Mouse (Mus musculus) midbrain, embryonic 11.5 days (tissue): ENCODE measurements around the gene Smad6. TPM values are rescaled to one million over a fixed set of nuclear protein-coding genes. Genes with fewer than 3 reads are reported as not detected.

Source experiments
- ATAC-seq: fragments of 200-750 bp; cut with Nextera tagmentation; 2 replicates; pipeline ENCODE4 v1.8.0; 2017; ENCODE audit warnings: moderate TSS enrichment, moderate library complexity; ENCODE audit not compliant: low FRiP score
- DNase-seq: peaks from one replicate; pipeline ENCODE4 v3.0.0; 2015; ENCODE audit warnings: low spot score; ENCODE audit errors: missing footprints
- H3K27ac ChIP-seq: fragments of 300-500 bp; sonication (generic); 2 replicates; pipeline ENCODE4 v1.5.1; 2014; ENCODE audit warnings: low read depth, low read length
- H3K27me3 ChIP-seq: fragments of 300-500 bp; sonication (generic); 2 replicates; pipeline ENCODE4 v1.6.1; 2014; ENCODE audit warnings: mild to moderate bottlenecking, low read length, moderate library complexity, mixed read lengths; ENCODE audit not compliant: control insufficient read depth, insufficient read depth
- H3K36me3 ChIP-seq: fragments of 300-500 bp; sonication (generic); 2 replicates; pipeline ENCODE4 v1.6.1; 2014; ENCODE audit warnings: mild to moderate bottlenecking, low read length, moderate library complexity, mixed read lengths; ENCODE audit not compliant: control insufficient read depth, insufficient read depth
- H3K4me1 ChIP-seq: fragments of 300-500 bp; sonication (generic); 2 replicates; pipeline ENCODE4 v1.6.1; 2014; ENCODE audit warnings: low read length; ENCODE audit not compliant: control insufficient read depth, insufficient read depth
- H3K4me2 ChIP-seq: fragments of 300-500 bp; sonication (generic); 2 replicates; pipeline ENCODE4 v1.6.1; 2014; ENCODE audit warnings: mild to moderate bottlenecking, moderate library complexity
- H3K4me3 ChIP-seq: fragments of 300-500 bp; sonication (generic); 2 replicates; pipeline ENCODE4 v1.5.1; 2014; ENCODE audit warnings: low read depth, low read length
- H3K9ac ChIP-seq: fragments of 300-500 bp; sonication (generic); 2 replicates; pipeline ENCODE4 v1.6.1; 2014; ENCODE audit warnings: low read length
- H3K9me3 ChIP-seq: fragments of 300-500 bp; sonication (generic); 2 replicates; pipeline ENCODE4 v1.6.1; 2016; ENCODE audit warnings: low read length; ENCODE audit not compliant: control insufficient read depth
- WGBS: fragments of 180-500 bp; shearing (Covaris S2); extraction: QIAGEN DNeasy Blood & Tissue Kit; methylation state at CpG from one replicate; pipeline ENCODE4 v1.1.7; 2014; 5-methylcytosine and 5-hydroxymethylcytosine counted together
- polyA plus RNA-seq: library from polyadenylated mRNA; unstranded; fragments of >200 nt; fragmentation: Nextera tagmentation; extraction: Ambion mirVana; gene quantifications from 2 replicates; pipeline ENCODE4 v1.2.1, GENCODE M21; 2014

Gene Smad6
- polyA plus RNA-seq, 1 experiment from 2014 or later = 4.0 TPM

GRCm38 (mm10) chr9:63961881-63962280, 60.0 kb downstream of the Smad6 start:
- Histone ChIP-seq H3K4me1 (peaks cover 36% of the 10 kb centered on the region), H3K9me3 (no peaks in the 10 kb centered on the region), H3K4me3 (no peak overlapping the region), H3K27ac (no peak overlapping the region), H3K9ac (no peak overlapping the region), H3K4me2 (no peak overlapping the region), H3K36me3 (no peaks in the 10 kb centered on the region), H3K27me3 (no peaks in the 10 kb centered on the region)
- ATAC-seq (no peak), DNase-seq (no peak)
- 65% methylated on average over 6 of the region's 6 CpGs for WGBS

- H3K27me3 ChIP-seq = no peaks in the 10 kb centered on the region
- H3K4me3 ChIP-seq = no peak overlapping the region
- peak overlapping the region; percentile 69 for H3K27ac ChIP-seq
- ATAC-seq (no peak), DNase-seq (no peak)
- H3K4me1 ChIP-seq = peaks cover 35% of the 10 kb centered on the region
- peak overlapping the region; percentile 58 for H3K9ac ChIP-seq
- peak overlapping the region; percentile 31; the same call in 1 of the 2 replicates for H3K4me2 ChIP-seq
- H3K36me3 ChIP-seq = no peaks in the 10 kb centered on the region
- WGBS = 0% methylated on average over 4 of the region's 4 CpGs
- H3K9me3 ChIP-seq = no peaks in the 10 kb centered on the region
Measured at GRCm38 (mm10) chr9:63960829-63961185, 61.1 kb downstream of the Smad6 start.

GRCm38 (mm10) chr9:63959933-63960828, 61.7 kb downstream of the Smad6 start:
- 2% methylated on average over 21 of the region's 21 CpGs for WGBS
- ATAC-seq (peak; percentile 47; the same call in 1 of the 2 replicates), DNase-seq (peak; percentile 95)
- Histone ChIP-seq H3K4me2 (peak overlapping the region; percentile 31; the same call in 1 of the 2 replicates), H3K4me1 (peaks cover 31% of the 10 kb centered on the region), H3K9ac (peak overlapping the region; percentile 58), H3K9me3 (no peaks in the 10 kb centered on the region), H3K27me3 (no peaks in the 10 kb centered on the region), H3K36me3 (no peaks in the 10 kb centered on the region), H3K4me3 (no peak overlapping the region), H3K27ac (peak overlapping the region; percentile 69)

- Histone ChIP-seq H3K4me2 (peak overlapping the region; percentile 1), H3K27me3 (no peaks in the 10 kb centered on the region), H3K4me3 (no peak overlapping the region), H3K27ac (peak overlapping the region; percentile 69), H3K9me3 (no peaks in the 10 kb centered on the region), H3K36me3 (no peaks in the 10 kb centered on the region), H3K9ac (peak overlapping the region; percentile 58), H3K4me1 (peaks cover 31% of the 10 kb centered on the region)
- 13% methylated on average over 17 of the region's 17 CpGs for WGBS
- ATAC-seq (peak; percentile 71), DNase-seq (peak; percentile 96)
Measured at GRCm38 (mm10) chr9:63959129-63959932, 62.5 kb downstream of the Smad6 start.

GRCm38 (mm10) chr9:63958337-63959030, 63.4 kb downstream of the Smad6 start:
- Histone ChIP-seq H3K27me3 (no peaks in the 10 kb centered on the region), H3K9me3 (no peaks in the 10 kb centered on the region), H3K4me2 (no peak overlapping the region), H3K36me3 (no peaks in the 10 kb centered on the region), H3K9ac (peak overlapping the region; percentile 2; the same call in 1 of the 2 replicates), H3K4me3 (no peak overlapping the region), H3K27ac (no peak overlapping the region), H3K4me1 (peaks cover 31% of the 10 kb centered on the region)
- no peak for ATAC-seq
- 17% methylated on average over 15 of the region's 15 CpGs for WGBS
- peak; percentile 88 for DNase-seq

- no peak overlapping the region for H3K9ac ChIP-seq
- no peaks in the 10 kb centered on the region for H3K27me3 ChIP-seq
- no peak for DNase-seq
- no peak overlapping the region for H3K4me3 ChIP-seq
- H3K27ac ChIP-seq = no peak overlapping the region
- H3K9me3 ChIP-seq = no peaks in the 10 kb centered on the region
- ATAC-seq = no peak
- WGBS = 71% methylated on average over 11 of the region's 11 CpGs
- peaks cover 31% of the 10 kb centered on the region for H3K4me1 ChIP-seq
- H3K4me2 ChIP-seq = no peak overlapping the region
- H3K36me3 ChIP-seq = no peaks in the 10 kb centered on the region
Measured at GRCm38 (mm10) chr9:63957647-63958185, 64.1 kb downstream of the Smad6 start.

- Histone ChIP-seq H3K36me3 (no peaks in the 10 kb centered on the region), H3K9ac (no peak overlapping the region), H3K4me2 (no peak overlapping the region), H3K27me3 (no peaks in the 10 kb centered on the region), H3K9me3 (no peaks in the 10 kb centered on the region), H3K4me1 (peaks cover 28% of the 10 kb centered on the region), H3K4me3 (no peak overlapping the region), H3K27ac (no peak overlapping the region)
- 21% methylated on average over 9 of the region's 9 CpGs for WGBS
- DNase-seq (peak; percentile 97), ATAC-seq (no peak)
Measured at GRCm38 (mm10) chr9:63956052-63956451, 65.8 kb downstream of the Smad6 start.

GRCm38 (mm10) chr9:63953691-63954090, 68.2 kb downstream of the Smad6 start:
- no peaks in the 10 kb centered on the region for H3K27me3 ChIP-seq
- no peak overlapping the region for H3K4me3 ChIP-seq
- peaks cover 4% of the 10 kb centered on the region for H3K4me1 ChIP-seq
- peak overlapping the region; percentile 5; the same call in 1 of the 2 replicates for H3K4me2 ChIP-seq
- H3K27ac ChIP-seq = no peak overlapping the region
- no peaks in the 10 kb centered on the region for H3K9me3 ChIP-seq
- ATAC-seq (0 out of 2 replicates have a peak, but pooled peaks have one; percentile 23), DNase-seq (no peak)
- WGBS = 41% methylated on average over 35 of the region's 35 CpGs
- no peaks in the 10 kb centered on the region for H3K36me3 ChIP-seq
- H3K9ac ChIP-seq = no peak overlapping the region; the same call in 1 of the 2 replicates
